Mouse (Mus musculus): ENCODE measurements around the gene Ubqln4.

- no peak for TF ChIP-seq POLR2AphosphoS5 (IDR thresholded peaks at IDR 0.05; ENCODE audit: borderline replicate concordance, low read depth, low read length)
- no peak for TF ChIP-seq USF2 (IDR thresholded peaks at IDR 0.05; ENCODE audit: borderline replicate concordance in 1 of 2, insufficient read depth in 1 of 2, low read depth in 1 of 2, low read length in 2 of 2)
- TF ChIP-seq SIN3A (IDR thresholded peaks at IDR 0.05; ENCODE audit: low read length) = no peak
Measured at GRCm38 (mm10) chr3:88615902-88616391, 62.4 kb downstream of the Ubqln4 start.

Measured in MEL (cell line).